Mouse (Mus musculus) left cerebral cortex, postnatal 14 days (tissue): Measurements from ENCODE around the gene Crp. TPM values are rescaled to one million over a fixed set of nuclear protein-coding genes. Genes with fewer than 3 reads are reported as not detected.

ENCODE experiments used
- DNase-seq, 2 experiments: peaks; one replicate each; pipeline ENCODE4 v3.0.0; 2021 to 2022; ENCODE audit warnings: low spot score in 2 of 2, mixed read lengths in 1 of 2
- intact Hi-C: fragments of 180-260 bp; cut with DNase I; formaldehyde crosslinking; loops from one replicate; pipeline ENCODE4 v1.15.1; 2025
- total RNA-seq, 2 experiments: library from RNA; stranded (reverse); gene quantifications; 2 replicates each; pipeline ENCODE4 v1.2.3; 2021

Gene Crp
- total RNA-seq, 2 experiments from 2014 or later: not detected

DNA sequence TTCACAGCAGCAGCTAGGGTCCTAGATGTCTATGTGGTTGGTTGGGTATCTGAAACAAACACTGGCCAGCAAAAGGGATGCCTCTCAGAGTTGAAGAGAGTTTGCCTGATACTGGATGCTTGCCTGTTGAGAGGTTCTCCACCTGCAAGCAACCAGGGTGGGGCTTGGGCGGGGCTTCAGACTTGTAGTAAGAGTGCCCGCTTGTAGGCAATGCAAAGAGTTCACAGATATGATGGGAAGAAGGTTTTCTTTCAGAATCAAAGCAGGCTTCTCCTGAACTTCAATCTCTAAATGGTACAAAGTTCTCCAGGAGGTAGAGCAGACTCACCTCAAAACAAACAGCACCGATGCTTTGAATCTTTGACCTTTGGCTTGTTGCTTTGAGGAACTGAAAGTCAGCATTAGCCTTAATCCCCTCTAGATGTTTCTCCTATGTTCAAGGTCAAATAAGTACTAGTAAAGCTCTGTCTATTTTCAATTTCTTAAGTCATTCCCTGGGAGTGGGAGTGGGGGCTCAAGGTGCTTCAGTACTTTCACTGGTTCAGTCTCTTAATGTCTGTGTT, 12.0 kb downstream of the Crp start:
- intact Hi-C loops: no loop called here
- DNase-seq: no peak

DNA sequence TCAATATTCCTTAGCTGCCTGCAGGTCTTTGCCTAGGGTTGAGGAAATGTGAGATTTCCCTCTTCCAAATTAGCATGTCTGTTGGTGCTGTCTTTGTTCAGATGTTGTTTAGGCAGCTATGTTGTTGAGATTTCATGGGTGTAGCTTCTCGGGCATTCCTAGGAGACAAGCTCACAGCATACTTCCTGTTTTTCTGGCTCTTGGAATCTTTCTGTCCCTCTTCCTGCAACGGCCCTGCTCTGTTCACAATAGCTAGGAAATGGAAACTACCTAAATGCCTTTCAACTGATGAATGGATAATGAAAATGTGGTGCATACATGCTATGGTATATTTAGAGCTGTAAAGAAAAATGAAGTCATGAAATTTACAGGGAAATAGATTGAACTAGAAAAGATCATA, 13.5 kb downstream of the Crp start:
- DNase-seq: no peak
- intact Hi-C loops: no loop called here

DNA sequence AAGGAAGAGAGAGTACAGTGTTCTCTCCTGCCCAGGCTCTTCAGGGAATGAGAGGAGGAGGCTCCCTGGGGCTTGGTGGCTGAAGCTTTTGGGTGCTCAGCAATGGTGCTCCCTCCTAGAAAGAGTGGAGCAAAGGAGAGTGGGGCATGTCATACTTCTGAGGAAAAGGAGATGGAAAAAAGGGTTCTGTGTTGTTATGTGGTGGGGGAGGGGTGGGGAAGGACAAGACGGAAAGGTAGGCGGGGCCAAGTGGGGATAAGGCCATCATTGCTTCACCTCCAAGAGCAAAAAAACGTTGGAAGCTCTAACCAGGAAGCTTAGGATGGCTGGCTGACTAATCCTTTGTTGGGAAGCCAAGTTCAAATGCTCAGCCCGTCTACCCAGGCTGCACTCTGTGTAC, 14.1 kb downstream of the Crp start:
- intact Hi-C loops: no loop called here
- DNase-seq: no peak

DNA sequence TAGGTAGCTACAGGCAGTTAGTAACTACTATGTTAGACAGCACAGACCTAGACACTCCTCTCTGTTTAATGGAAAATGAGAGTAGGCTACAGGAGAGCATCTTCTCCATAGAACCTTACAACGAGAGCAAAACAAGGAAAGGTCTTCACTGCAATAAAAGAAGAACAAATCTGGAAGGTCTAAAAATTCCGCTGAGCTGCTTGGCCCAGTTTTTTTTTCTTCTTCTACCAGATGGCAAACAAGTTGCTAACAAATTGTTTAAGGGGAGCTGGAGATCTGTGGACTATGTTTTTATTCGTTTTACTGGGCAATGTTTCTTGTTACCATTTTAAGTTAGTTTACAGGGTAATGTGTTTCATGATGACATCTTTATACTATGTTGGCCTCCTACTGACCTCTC, 53.4 kb downstream of the Crp start:
- intact Hi-C loops: no loop called here

DNA sequence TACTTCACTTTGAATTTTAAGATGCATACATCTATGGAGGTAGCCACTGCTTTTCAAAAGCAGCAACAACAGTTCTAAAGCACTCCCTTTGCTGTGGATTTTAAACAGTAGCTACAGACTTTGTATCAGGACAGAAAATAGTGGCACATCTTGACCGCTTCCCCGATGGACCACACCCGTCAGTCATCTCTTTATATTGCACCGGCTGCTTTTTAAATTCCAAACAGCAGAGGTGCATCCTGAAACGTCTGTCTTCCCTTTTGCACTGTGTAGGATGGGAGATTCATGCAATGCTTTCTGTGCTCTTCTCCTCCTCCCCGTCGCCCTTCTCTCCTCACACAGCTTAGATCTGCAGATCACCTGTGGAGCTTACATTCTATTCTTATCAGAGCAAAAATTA, 57.3 kb downstream of the Crp start:
- intact Hi-C loops: no loop called here
- DNase-seq: no peak

More for the DNA sequence above, 53.4 kb downstream of the Crp start:
- DNase-seq: peak in 1 of 2 experiments; percentile 43

DNA sequence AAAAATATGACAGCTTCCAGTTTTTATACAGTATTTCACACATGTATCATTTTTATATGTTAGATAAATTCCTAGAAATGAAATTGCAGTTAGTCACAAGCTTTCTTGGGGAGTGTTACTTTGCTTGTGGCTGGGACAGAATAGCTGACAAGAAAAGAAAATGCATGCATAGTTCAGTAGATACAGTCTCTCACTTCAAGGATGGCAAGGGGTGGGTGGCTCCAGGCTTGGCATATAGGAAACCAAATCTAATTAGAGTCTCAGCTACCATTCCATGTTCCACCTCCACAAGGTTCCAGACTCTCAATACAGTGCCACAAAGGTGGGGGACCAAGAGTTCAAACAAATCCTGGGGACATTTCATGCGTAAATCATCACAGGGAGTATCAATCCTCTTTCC, 61.7 kb downstream of the Crp start:
- intact Hi-C loops: no loop called here
- no peak for DNase-seq

DNA sequence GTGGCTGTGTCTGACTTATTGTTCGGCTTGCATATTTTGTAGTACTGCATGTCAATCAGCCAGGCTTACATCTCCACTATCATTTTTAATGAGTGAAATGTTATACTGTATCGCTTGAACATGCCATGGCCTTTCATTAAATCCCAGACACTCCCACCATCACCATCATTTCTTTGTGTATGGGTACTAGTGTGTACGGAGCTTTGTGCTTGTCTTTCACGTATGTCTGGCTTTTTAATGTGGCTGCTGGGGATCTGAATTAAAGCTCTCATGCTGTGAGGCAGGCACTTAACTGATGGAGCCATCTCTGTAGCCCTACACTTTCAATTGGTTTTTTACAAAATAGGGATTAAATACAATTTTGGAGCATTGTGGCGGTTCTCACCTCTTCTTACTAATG, 81.3 kb downstream of the Crp start:
- DNase-seq: no peak
- intact Hi-C loops: no loop called here

DNA sequence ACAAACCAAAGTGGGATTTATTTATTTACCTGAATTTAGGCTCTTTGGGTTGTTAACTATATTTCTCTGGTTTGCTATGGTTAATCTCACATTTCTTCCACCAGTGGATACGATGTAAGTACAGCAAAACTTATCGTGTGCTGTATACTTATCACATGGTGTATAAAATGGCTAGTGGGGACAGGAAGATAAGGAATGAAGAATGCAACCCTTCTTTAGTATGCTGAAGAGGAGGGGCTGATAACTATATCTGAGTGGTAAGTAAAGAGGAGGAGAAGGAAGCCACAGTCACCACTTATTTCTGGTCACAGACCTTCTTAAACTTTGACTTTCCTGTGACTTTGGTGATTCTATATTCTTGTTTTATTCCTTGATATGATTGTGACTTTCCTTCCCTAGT, 87.5 kb downstream of the Crp start:
- DNase-seq: no peak
- intact Hi-C loops: no loop called here

DNA sequence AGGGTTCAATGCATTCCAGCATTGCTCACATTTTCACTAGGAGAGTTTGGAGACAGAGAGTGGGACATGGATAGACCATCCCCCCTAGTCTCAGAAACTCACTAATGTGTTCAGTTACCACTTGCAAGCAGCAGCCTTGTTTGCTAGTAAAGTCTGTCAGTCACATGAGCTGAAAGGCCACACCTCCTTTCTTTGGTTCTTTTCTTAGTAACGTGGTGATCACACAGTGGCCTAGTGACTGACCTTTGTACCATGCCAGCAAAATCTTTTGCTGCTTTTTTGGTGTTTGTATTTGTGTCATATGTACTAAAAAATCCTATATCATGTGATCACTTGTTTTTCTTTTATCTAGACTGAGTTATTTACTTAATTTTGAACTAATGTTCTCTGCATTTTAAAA, 88.0 kb downstream of the Crp start:
- DNase-seq: no peak
- intact Hi-C loops: no loop called here

DNA sequence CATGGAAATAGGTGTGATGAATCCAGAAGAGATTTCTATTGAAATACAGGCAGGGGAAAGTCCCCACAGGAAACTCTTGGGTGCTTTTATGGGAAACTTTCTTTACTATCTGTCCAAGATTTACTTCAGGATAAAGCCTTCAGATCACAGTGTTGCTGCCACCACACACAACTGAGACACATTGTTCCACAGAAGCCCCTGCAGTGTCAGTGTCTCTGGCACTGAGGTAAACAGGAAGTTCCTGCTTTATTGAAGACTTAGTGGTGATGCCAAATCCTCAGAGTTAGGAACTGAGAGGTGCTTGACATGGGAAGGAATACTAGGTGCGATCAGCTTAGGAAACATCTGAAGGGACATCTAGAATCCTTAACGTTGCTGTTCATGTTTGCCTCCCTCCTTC, 131.1 kb downstream of the Crp start:
- DNase-seq: no peak
- intact Hi-C loops: no loop called here

DNA sequence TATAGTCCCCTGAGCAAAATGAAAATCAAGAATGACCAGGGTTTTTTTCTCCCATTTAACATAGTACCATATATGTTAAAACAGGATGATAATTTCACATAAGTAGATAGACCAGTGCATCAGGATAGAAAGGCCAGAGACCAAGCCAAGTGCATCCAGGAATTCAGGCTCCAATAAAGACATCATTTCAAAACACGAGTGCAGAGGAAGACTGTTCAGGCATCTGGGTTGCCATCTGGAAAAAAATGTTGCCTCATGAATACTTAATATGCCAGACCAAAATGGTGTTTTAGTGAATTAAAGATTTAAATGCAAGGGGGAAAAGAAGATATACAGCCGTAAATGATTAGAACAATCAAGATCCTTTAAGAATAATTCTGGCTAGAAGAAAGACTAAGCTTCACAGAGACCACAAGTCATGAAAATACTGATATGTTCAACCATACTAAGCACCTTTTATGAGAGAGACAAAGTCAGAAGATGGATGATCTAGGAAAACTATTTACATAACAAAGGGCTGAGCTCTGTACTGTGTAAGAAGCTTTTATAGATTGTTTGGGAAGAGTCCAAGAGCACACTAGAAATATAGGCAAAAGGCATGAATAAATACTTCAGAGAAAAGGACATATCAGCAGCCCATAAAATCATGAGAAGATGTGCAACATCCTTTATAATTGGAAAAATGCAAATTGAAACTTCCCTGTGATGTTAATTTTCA, 149.3 kb downstream of the Crp start:
- no peak for DNase-seq
- intact Hi-C loops: no loop called here

DNA sequence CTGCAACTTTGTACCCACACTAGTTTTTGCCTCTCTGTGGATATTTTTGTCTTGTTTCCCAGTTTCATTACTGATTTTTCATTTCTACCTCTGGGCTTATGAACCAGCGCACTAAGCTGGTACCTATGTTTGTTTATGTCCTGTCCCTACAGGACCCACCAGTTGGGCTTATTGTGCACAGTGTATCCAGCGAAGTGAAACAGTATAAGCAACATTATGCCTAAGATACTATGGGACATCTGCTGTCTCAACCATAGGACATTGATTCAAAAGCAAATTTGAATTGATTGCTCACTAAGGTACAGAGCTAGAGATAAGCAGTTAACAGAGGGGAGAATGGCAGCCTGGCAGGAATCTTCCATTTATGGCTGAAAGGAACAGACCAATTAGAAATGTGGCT, 150.3 kb downstream of the Crp start:
- no peak for DNase-seq
- intact Hi-C loops: no loop called here

DNA sequence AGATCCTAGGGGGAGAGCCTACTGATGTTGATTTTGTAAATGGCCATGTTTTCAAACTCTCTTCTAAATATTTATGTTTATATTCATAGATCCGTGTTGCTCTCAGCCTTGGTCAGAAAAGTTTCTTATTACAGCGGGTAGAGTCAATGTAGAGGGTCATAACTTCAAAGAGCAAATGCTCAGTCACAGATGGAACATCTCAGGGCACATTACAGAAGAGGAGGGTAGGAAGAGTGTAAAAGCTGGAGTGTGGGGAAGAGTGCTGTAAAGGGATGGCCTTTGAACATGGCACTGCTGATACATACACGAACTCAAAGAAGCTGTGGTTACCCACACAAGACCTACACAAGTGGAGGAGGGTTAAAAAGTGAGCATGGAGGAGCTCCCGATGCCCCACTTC, 177.4 kb downstream of the Crp start:
- no peak for DNase-seq
- intact Hi-C loops: no loop called here

DNA sequence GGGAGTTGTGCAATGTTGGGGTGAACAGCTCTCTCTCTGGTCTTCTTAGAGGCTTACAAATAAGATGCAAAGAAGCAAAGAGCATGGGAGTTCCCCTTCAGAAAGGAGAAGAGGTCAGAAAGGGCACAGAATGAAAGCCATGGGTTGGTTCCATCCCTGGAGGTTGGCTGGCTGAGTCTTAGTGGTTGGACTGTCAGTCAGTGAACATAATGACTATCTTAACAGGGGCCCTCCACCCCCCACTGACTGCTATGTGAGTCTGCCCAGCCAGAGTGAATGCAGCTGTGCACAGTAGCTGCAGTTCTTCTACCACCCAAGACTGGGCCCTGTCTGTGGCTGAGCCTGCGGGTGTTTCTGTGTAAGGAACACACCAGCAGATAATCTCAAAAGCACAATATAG, 178.8 kb downstream of the Crp start:
- no peak for DNase-seq
- intact Hi-C loops: no loop called here

Other genes starting within 250 kb of the Crp start
- gene Slamf9, start 222.7 kb upstream of the Crp start, total RNA-seq: under 1 TPM; 0.53 to 0.93 TPM
- 10 to 100 TPM; 10.9 to 15.2 TPM for gene Igsf9, start 216.3 kb upstream of the Crp start, total RNA-seq
- 10 to 100 TPM; 12.3 to 15.1 TPM for gene Tagln2, start 198.0 kb upstream of the Crp start, total RNA-seq
- gene Cfap45, start 177.3 kb upstream of the Crp start, total RNA-seq: 1 to 10 TPM; 3.6 to 3.7 TPM
- gene Vsig8, start 142.1 kb upstream of the Crp start, total RNA-seq: under 1 TPM in 1 of 2 experiments, not detected in 1; 0.95 TPM
- not detected for gene Slamf8, start 107.5 kb upstream of the Crp start, total RNA-seq
- gene Fcrl6, start 95.5 kb upstream of the Crp start, total RNA-seq: not detected
- 1 to 10 TPM; 5.4 to 5.6 TPM for gene Dusp23, start 65.1 kb upstream of the Crp start, total RNA-seq
- gene Apcs, start 197.0 kb downstream of the Crp start, total RNA-seq: not detected